Mouse (Mus musculus): Measurements from ENCODE around the gene Kcp.

GRCm38 (mm10) chr6:29529444-29529820 is 21.7 kb upstream of the Kcp start:
- TF ChIP-seq CTCF (IDR thresholded peaks at IDR 0.05; ENCODE audit: low read depth) (no peak), EP300 (optimal IDR thresholded peaks at IDR 0.05) (no peak)
